Mouse (Mus musculus) embryonic facial prominence, embryonic 13.5 days (tissue): ENCODE measurements around the gene Slc5a2. TPM values are rescaled to one million over a fixed set of nuclear protein-coding genes. Genes with fewer than 3 reads are reported as not detected.

Source experiments
- ATAC-seq: fragments of 200-750 bp; cut with Nextera tagmentation; 2 replicates; pipeline ENCODE4 v1.8.0; 2017; ENCODE audit warnings: low read depth; ENCODE audit not compliant: insufficient number of reproducible peaks, insufficient read depth, low FRiP score, low TSS enrichment
- H3K27ac ChIP-seq: fragments of 300-500 bp; sonication (generic); 2 replicates; pipeline ENCODE4 v1.5.1; 2015; ENCODE audit warnings: moderate library complexity, mild to moderate bottlenecking, inconsistent platforms
- H3K27me3 ChIP-seq: fragments of 300-500 bp; sonication (generic); 2 replicates; pipeline ENCODE4 v1.6.1; 2015; ENCODE audit warnings: mild to moderate bottlenecking, inconsistent platforms
- H3K36me3 ChIP-seq: fragments of 300-500 bp; sonication (generic); 2 replicates; pipeline ENCODE4 v1.6.1; 2015; ENCODE audit warnings: mild to moderate bottlenecking, inconsistent platforms
- H3K4me1 ChIP-seq: fragments of 300-500 bp; sonication (generic); 2 replicates; pipeline ENCODE4 v1.6.1; 2015; ENCODE audit warnings: inconsistent platforms
- H3K4me2 ChIP-seq: fragments of 300-500 bp; sonication (generic); 2 replicates; pipeline ENCODE4 v1.6.1; 2015; ENCODE audit warnings: moderate library complexity, mild to moderate bottlenecking, inconsistent platforms
- H3K4me3 ChIP-seq: fragments of 300-500 bp; sonication (generic); 2 replicates; pipeline ENCODE4 v1.5.1; 2015; ENCODE audit warnings: mild to moderate bottlenecking, inconsistent platforms
- H3K9ac ChIP-seq: fragments of 300-500 bp; sonication (generic); 2 replicates; pipeline ENCODE4 v1.6.1; 2015; ENCODE audit warnings: mild to moderate bottlenecking, inconsistent platforms
- H3K9me3 ChIP-seq: fragments of 300-500 bp; sonication (generic); 2 replicates; pipeline ENCODE4 v1.6.1; 2016; ENCODE audit warnings: inconsistent platforms
- WGBS: fragments of 180-500 bp; shearing (Covaris S2); methylation state at CpG from one replicate; pipeline ENCODE4 v1.1.7; 2015; ENCODE audit warnings: mixed read lengths; 5-methylcytosine and 5-hydroxymethylcytosine counted together
- microRNA-seq: library from miRNA; unstranded; fragments of <30 nt; microRNA quantifications from one replicate; pipeline ENCODE4, GENCODE M21; 2016
- polyA plus RNA-seq: library from polyadenylated mRNA; unstranded; fragments of >200 nt; fragmentation: Nextera tagmentation; extraction: Ambion mirVana; gene quantifications from 2 replicates; pipeline ENCODE4 v1.2.1, GENCODE M21; 2015

The Slc5a2 gene
- polyA plus RNA-seq, 1 experiment from 2014 or later, result 0.42 TPM

DNA sequence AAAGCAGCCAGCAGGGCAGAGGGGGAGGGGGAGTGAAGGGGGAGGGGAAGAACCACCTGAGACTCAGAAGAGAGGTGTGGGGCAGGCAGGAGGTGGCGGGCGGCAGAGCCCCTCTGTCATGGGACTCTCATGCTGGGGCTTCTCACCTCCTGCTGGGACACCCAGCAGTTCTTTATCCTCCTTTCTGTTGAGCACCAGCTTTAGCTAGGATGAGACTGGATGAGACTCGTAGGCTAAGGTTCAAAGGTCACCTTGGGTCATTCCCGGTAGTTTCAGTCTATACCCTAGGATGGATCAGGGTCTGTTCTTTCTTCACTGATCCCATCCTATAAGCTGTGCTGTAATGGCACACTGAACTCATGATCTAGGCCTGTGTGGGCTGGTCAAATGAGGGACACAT, 51.6 kb downstream of the Slc5a2 start:
- Histone ChIP-seq H3K4me2 (no peak overlapping the region), H3K27ac (no peak overlapping the region), H3K36me3 (no peaks in the 10 kb centered on the region), H3K9ac (no peak overlapping the region), H3K9me3 (no peaks in the 10 kb centered on the region), H3K4me1 (peaks cover 18% of the 10 kb centered on the region), H3K4me3 (no peak overlapping the region), H3K27me3 (no peaks in the 10 kb centered on the region)
- ATAC-seq, result no peak; the same call in 1 of the 2 replicates
- WGBS, result 56% methylated on average over 4 of the region's 4 CpGs

DNA sequence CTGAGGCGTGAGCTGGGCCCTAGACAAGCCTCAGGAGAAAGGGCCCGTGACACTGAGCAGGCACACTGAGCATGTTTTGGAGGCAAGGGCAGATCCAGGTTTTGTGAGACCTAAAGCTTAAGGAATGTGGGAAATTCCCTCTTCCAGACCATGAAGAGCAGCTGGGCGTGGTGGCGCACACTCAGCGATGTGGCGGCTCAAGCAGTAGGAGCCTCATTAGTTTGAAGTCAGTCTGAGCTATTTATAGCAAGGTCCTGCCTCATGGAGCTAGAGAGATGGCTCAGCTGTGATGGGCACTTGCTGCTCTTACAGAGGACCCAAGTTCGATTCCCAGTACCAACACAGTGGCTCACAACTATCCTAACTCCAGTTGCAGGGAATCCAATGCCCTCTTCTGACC, 53.7 kb downstream of the Slc5a2 start:
- no peak for ATAC-seq
- Histone ChIP-seq H3K9ac (no peak overlapping the region), H3K27me3 (no peaks in the 10 kb centered on the region), H3K4me3 (no peak overlapping the region), H3K9me3 (no peaks in the 10 kb centered on the region), H3K4me1 (peaks cover 15% of the 10 kb centered on the region), H3K36me3 (no peaks in the 10 kb centered on the region), H3K4me2 (no peak overlapping the region), H3K27ac (no peak overlapping the region)
- WGBS, result 86% methylated on average over 7 of the region's 7 CpGs

DNA sequence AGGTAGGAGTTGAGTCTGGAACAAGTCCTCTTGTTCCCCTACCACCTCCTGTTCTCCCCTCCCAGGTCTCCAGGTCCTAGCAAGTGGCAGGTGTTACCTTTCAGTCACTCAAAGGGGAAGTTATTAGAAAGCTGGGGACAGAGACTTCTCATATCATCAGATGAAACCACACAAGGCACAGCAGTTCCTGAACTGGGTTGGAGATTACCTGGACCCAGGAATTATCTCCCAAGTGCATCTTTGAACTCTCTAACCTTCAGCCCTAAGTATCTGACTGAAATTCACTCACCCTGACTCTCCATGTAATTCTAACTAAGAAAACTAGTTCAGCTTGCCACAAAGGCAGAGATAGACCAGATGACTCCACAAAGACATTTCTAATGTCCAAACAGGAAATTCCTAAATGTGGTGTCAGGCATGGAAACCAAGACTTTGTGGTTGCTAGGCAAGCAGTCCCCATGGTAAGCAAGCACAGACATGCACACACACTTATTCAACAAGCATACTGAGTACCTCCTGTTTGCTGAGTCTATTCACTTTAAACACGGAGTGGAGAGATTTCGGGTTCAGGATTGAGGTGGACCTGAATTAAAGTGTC, 54.9 kb downstream of the Slc5a2 start:
- ATAC-seq, result no peak
- H3K4me1 ChIP-seq, result peaks cover 15% of the 10 kb centered on the region
- 68% methylated on average over 2 of the region's 2 CpGs for WGBS

DNA sequence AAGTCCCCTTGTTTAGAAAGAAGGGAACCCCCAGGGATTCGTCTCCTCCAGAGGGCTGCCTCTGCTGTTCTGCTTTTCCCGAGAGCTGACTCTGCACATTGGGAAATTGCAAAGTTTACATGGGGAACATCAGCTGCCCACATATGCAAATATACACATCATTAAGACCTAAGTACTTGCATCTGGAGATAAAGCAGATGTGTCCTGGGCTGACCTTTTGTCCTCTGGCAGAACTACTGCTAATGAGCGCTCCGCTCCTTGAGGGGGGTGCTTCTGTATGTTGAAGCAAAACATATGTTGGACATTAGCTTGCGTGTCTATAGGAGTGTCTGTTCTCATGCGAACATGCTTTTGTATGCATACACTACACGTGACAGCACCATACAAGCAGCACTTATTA, 55.8 kb downstream of the Slc5a2 start:
- no peak overlapping the region for H3K27ac ChIP-seq
- peaks cover 15% of the 10 kb centered on the region for H3K4me1 ChIP-seq
- no peaks in the 10 kb centered on the region for H3K27me3 ChIP-seq
- WGBS, result 32% methylated on average over 7 of the region's 7 CpGs
- no peak overlapping the region for H3K4me3 ChIP-seq
- H3K9ac ChIP-seq, result no peak overlapping the region
- no peak overlapping the region for H3K4me2 ChIP-seq
- no peaks in the 10 kb centered on the region for H3K9me3 ChIP-seq
- no peaks in the 10 kb centered on the region for H3K36me3 ChIP-seq
- no peak for ATAC-seq

More for the DNA sequence above, 54.9 kb downstream of the Slc5a2 start:
- Histone ChIP-seq H3K27ac (no peak overlapping the region), H3K27me3 (no peaks in the 10 kb centered on the region), H3K36me3 (no peaks in the 10 kb centered on the region), H3K9me3 (no peaks in the 10 kb centered on the region), H3K4me3 (no peak overlapping the region), H3K4me2 (no peak overlapping the region), H3K9ac (no peak overlapping the region)

Small RNA genes within 50 kb of the gene (microRNA-seq; reads per million reads assigned to microRNA genes)
- gene Mir3103, result not detected

Other genes with a start within 250 kb of the Slc5a2 start
- 0.73 and 0.94 TPM in 2 replicates for gene Itgam, start 203.0 kb upstream of the Slc5a2 start, polyA plus RNA-seq
- not detected in 2 replicates for gene Gm49368, start 203.0 kb upstream of the Slc5a2 start, polyA plus RNA-seq
- not detected in 2 replicates for gene Itgax, start 136.1 kb upstream of the Slc5a2 start, polyA plus RNA-seq
- gene Itgad, start 111.3 kb upstream of the Slc5a2 start, polyA plus RNA-seq, result not detected in 2 replicates
- gene Cox6a2, start 59.3 kb upstream of the Slc5a2 start, polyA plus RNA-seq, result 2.6 and 5.1 TPM in 2 replicates
- 16.3 and 17.7 TPM in 2 replicates for gene Armc5, start 28.3 kb upstream of the Slc5a2 start, polyA plus RNA-seq
- gene 9130023H24Rik, start 27.6 kb upstream of the Slc5a2 start, polyA plus RNA-seq, result 8.8 and 9.3 TPM in 2 replicates
- gene Tgfb1i1, start 18.8 kb upstream of the Slc5a2 start, polyA plus RNA-seq, result 50.4 and 52.5 TPM in 2 replicates
- gene BC017158, start 32.5 kb downstream of the Slc5a2 start, polyA plus RNA-seq, result 22.1 and 26.1 TPM in 2 replicates
- gene Rgs10, start 153.1 kb downstream of the Slc5a2 start, polyA plus RNA-seq, result 11.7 and 12.3 TPM in 2 replicates
- 37.9 and 45.4 TPM in 2 replicates for gene Tial1, start 196.1 kb downstream of the Slc5a2 start, polyA plus RNA-seq